Mouse (Mus musculus): Measurements from ENCODE around the gene Psmb5.
A peak's percentile ranks its signal among the peaks of the same experiment; 100 is the strongest.
"Not testable (repeated sequence)": the region's sequence is repeated elsewhere in the genome, so short reads cannot be mapped to it uniquely, and the experiment has no call there.

Psmb5 gene

GRCm38 (mm10) chr14:54630583-54631239, 12.9 kb upstream of the Psmb5 start:
- DNase-seq (ENCODE audit: low spot score in 2 of 2), result no peak

GRCm38 (mm10) chr14:54629797-54630196, 12.0 kb upstream of the Psmb5 start:
- DNase-seq (ENCODE audit: low spot score in 2 of 2), result no peak

- DNase-seq (ENCODE audit: low spot score in 2 of 2), result no peak
Measured at GRCm38 (mm10) chr14:54628103-54628502, 10.3 kb upstream of the Psmb5 start.

GRCm38 (mm10) chr14:54624976-54625375, 7.2 kb upstream of the Psmb5 start:
- DNase-seq (ENCODE audit: low spot score in 2 of 2), result no peak

- no peak for DNase-seq (ENCODE audit: low spot score in 2 of 2)
Measured at GRCm38 (mm10) chr14:54623334-54623733, 5.5 kb upstream of the Psmb5 start.

GRCm38 (mm10) chr14:54621133-54621532, 3.3 kb upstream of the Psmb5 start, which contains the start of gene Psmb11:
Gene Psmb11, plus strand, starts transcription at chr14:54621433.
- no peak for DNase-seq (ENCODE audit: low spot score in 2 of 2)

- no peak for DNase-seq (ENCODE audit: low spot score in 2 of 2)
Measured at GRCm38 (mm10) chr14:54617152-54617896, 498 bp downstream of the Psmb5 start.

- DNase-seq (ENCODE audit: low spot score in 2 of 2), result no peak
Measured at GRCm38 (mm10) chr14:54616226-54616825, 1.5 kb downstream of the Psmb5 start.

- not testable (repeated sequence) for DNase-seq (ENCODE audit: low spot score in 2 of 2)
Measured at GRCm38 (mm10) chr14:54614130-54614529, 3.7 kb downstream of the Psmb5 start.

GRCm38 (mm10) chr14:54610648-54611047, 7.2 kb downstream of the Psmb5 start:
- DNase-seq (ENCODE audit: low spot score in 2 of 2), result no peak

GRCm38 (mm10) chr14:54609962-54610361, 7.9 kb downstream of the Psmb5 start:
- no peak for DNase-seq (ENCODE audit: low spot score in 2 of 2)

- DNase-seq (ENCODE audit: low spot score in 2 of 2), result no peak
Measured at GRCm38 (mm10) chr14:54609245-54609644, 8.6 kb downstream of the Psmb5 start.

GRCm38 (mm10) chr14:54607226-54607625, 10.6 kb downstream of the Psmb5 start:
- DNase-seq (ENCODE audit: low spot score in 2 of 2), result no peak

GRCm38 (mm10) chr14:54605752-54606321, 12.0 kb downstream of the Psmb5 start, which contains the start of gene 4931414P19Rik:
Gene 4931414P19Rik, minus strand, starts transcription at chr14:54605993.
- peak; percentile 67 to 79 for DNase-seq (ENCODE audit: low spot score in 2 of 2)

- DNase-seq (ENCODE audit: low spot score in 2 of 2), result no peak
Measured at GRCm38 (mm10) chr14:54603686-54604085, 14.1 kb downstream of the Psmb5 start.

GRCm38 (mm10) chr14:54603038-54603654, 14.7 kb downstream of the Psmb5 start:
- peak; percentile 90 to 92 for DNase-seq (ENCODE audit: low spot score in 2 of 2)

- peak in 1 of 2 experiments; percentile 11 for DNase-seq (ENCODE audit: low spot score in 2 of 2)
Measured at GRCm38 (mm10) chr14:54602613-54603012, 15.2 kb downstream of the Psmb5 start.

GRCm38 (mm10) chr14:54601601-54602000, 16.2 kb downstream of the Psmb5 start:
- DNase-seq (ENCODE audit: low spot score in 2 of 2), result no peak

- DNase-seq (ENCODE audit: low spot score in 2 of 2), result no peak
Measured at GRCm38 (mm10) chr14:54597084-54597483, 20.7 kb downstream of the Psmb5 start.

GRCm38 (mm10) chr14:54594631-54595414, 23.0 kb downstream of the Psmb5 start:
- DNase-seq (ENCODE audit: low spot score in 2 of 2), result no peak

GRCm38 (mm10) chr14:54594055-54594454, 23.8 kb downstream of the Psmb5 start:
- DNase-seq (ENCODE audit: low spot score in 2 of 2), result no peak
